Mouse (Mus musculus) Muller cell, postnatal 12 days (primary cell): ENCODE measurements at regions not wholly inside any gene's neighbourhood (a gene's known extent, or its start where the extent isn't known, plus 50 kb on each side); places are given as distances from the start of the nearest gene placed in this dataset.

ENCODE experiments used
- DNase-seq: peaks from one replicate; pipeline ENCODE4 v3.0.0-alpha.2; 2015; ENCODE audit errors: inconsistent ontology term

GRCm38 (mm10) chr1:67286338-67286737, 163.5 kb downstream of the Cps1 start:
- DNase-seq, result peak; percentile 64

- DNase-seq, result no peak
Measured at GRCm38 (mm10) chr1:67307591-67307990, 184.8 kb downstream of the Cps1 start.
